Mouse (Mus musculus): ENCODE results near the gene Ttf2. TPM values are rescaled to one million over a fixed set of nuclear protein-coding genes. Genes with fewer than 3 reads are reported as not detected.

The Ttf2 gene
- polyA plus RNA-seq, 1 experiment from 2014 or later: 6.7 TPM

DNA sequence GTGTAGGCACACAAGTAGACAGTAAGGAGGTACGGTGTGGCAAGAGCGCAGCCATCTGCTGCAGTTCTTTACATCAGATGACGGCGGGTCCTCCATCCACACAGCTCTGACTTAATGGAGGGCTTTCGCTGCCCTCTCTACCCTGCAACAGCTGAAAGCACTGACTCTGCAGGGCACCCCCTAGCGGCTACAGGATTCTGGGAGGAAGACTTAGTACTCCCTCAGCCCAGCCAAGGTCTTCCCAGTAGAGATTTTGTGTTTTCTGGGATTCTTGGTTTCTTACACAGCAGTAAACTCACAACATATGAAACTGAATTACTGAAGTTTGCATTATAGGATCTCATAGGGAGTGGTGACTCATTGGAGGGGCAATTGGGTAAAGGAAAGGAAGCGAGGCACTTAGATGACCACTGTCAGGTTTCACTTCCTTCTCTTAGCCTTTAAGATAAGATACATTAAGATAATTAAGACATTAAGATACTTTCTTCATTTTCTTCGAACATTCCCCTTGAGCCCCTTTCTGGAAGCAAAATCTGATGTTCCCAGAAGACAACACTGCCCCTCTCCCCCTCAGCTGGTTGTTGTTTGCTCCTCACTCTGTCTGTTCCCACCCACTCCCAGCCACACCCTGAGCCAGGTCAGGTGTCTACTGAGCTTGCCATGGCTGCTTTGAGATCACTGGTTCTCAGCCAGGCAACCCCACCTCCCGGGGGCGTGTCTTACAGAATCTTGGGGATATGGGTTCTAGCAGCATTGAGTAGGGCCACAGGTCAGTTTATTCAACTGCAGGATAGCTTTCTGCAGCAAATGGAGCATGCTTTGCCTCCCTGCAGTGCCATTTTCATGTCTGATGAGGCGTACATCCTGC is 37.2 kb downstream of the Ttf2 start:
- H3K4me3 ChIP-seq (replicated peaks): no peak overlapping the region
- ATAC-seq (ENCODE audit: insufficient read depth): peak; percentile 40; the same call in 1 of the 2 replicates
- H3K27ac ChIP-seq (replicated peaks): no peak overlapping the region
- no peaks in the 10 kb centered on the region for H3K27me3 ChIP-seq
- H3K9ac ChIP-seq: no peak overlapping the region
- peaks cover 4% of the 10 kb centered on the region; the same call in 1 of the 2 replicates for H3K4me1 ChIP-seq (replicated peaks)
- H3K36me3 ChIP-seq (replicated peaks): 0 out of 2 replicates have a peak, but pooled peaks cover 4% of the 10 kb centered on the region
- H3K9me3 ChIP-seq (replicated peaks): no peaks in the 10 kb centered on the region
- H3K4me2 ChIP-seq: no peak overlapping the region
- 61% methylated on average over 11 of the region's 11 CpGs for WGBS (ENCODE audit: insufficient replicate concordance)

DNA sequence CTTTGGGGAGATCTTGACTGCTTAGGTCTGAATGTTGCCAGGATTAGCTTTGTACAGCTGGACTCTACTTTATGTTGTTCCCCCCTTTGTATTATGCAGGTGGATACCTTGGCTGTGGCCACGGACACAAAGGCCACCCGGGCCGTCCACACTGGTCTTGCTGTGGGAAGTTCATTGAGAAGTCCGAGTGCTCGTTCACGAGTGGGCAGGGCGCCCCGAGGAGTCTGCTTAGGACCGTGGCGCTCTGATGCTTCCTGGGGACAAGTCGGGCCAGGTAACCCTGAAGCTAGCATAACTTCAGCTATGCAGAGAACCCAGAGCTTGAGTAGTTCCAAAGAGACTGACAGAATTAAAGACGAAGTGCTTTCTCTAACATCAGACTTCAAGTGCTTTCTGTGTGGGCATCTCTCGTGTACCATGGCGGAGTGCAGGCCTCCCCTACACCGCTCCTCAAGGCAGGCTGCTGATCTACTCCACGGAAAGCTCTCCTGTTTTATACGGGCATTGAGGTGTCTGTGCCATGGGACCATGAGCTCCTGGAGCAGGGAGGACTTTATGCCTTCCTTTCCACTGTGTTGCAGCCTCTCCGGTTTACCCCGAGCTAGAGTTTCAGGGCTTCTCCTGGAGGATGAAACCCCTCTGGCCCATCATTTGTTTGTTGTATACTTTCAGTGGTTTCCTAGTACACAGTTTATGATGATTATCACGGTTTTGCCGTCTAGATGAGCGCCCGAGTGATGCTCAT is 38.0 kb downstream of the Ttf2 start:
- Histone ChIP-seq H3K4me2 (no peak overlapping the region), H3K36me3 (replicated peaks) (no peaks in the 10 kb centered on the region), H3K9ac (no peak overlapping the region), H3K9me3 (replicated peaks) (no peaks in the 10 kb centered on the region), H3K27me3 (no peaks in the 10 kb centered on the region), H3K4me3 (replicated peaks) (no peak overlapping the region), H3K4me1 (replicated peaks) (peaks cover 4% of the 10 kb centered on the region; the same call in 1 of the 2 replicates), H3K27ac (replicated peaks) (no peak overlapping the region)
- 80% methylated on average over 23 of the region's 23 CpGs for WGBS (ENCODE audit: insufficient replicate concordance)
- ATAC-seq (ENCODE audit: insufficient read depth): no peak

DNA sequence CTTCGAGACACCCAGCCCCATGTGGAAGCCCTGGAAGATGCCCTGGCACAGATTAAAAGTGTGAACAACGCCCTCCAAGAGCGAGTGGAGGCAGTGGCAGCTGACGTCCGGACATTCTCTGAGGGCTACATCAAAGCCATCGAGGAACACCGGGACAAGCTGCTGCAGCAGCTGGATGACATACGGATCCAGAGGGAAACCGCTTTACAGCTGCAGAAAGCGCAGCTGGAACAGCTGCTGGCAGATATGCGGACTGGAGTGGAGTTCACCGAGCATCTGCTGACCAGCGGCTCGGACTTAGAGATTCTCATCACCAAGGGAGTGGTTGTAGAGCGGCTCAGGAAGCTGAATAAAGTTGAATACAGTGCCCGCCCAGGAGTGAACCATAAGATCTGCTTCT is 44.3 kb downstream of the Ttf2 start:
- WGBS (ENCODE audit: insufficient replicate concordance): 73% methylated on average over 16 of the region's 16 CpGs
- no peaks in the 10 kb centered on the region for H3K36me3 ChIP-seq (replicated peaks)
- H3K4me1 ChIP-seq (replicated peaks): peaks cover 26% of the 10 kb centered on the region
- no peak overlapping the region for H3K27ac ChIP-seq (replicated peaks)
- H3K4me3 ChIP-seq (replicated peaks): no peak overlapping the region
- H3K9ac ChIP-seq: no peak overlapping the region
- no peak overlapping the region for H3K4me2 ChIP-seq
- ATAC-seq (ENCODE audit: insufficient read depth): no peak
- no peaks in the 10 kb centered on the region for H3K27me3 ChIP-seq
- no peaks in the 10 kb centered on the region for H3K9me3 ChIP-seq (replicated peaks)

- no peak overlapping the region for H3K27ac ChIP-seq (replicated peaks)
- WGBS (ENCODE audit: insufficient replicate concordance): 67% methylated on average over 6 of the region's 6 CpGs
Measured at GRCm38 (mm10) chr3:100924065-100924732, 45.3 kb downstream of the Ttf2 start.

GRCm38 (mm10) chr3:100922506-100923375 is 46.7 kb downstream of the Ttf2 start:
- H3K4me3 ChIP-seq (replicated peaks): peak overlapping the region; percentile 70
- H3K4me1 ChIP-seq (replicated peaks): peaks cover 26% of the 10 kb centered on the region
- H3K27me3 ChIP-seq: no peaks in the 10 kb centered on the region
- H3K9ac ChIP-seq: peak overlapping the region; percentile 62
- H3K27ac ChIP-seq (replicated peaks): peak overlapping the region; percentile 59; the same call in 1 of the 2 replicates
- 29% methylated on average over 28 of the region's 28 CpGs for WGBS (ENCODE audit: insufficient replicate concordance)
- no peaks in the 10 kb centered on the region for H3K36me3 ChIP-seq (replicated peaks)
- ATAC-seq (ENCODE audit: insufficient read depth): peak; percentile 34
- H3K4me2 ChIP-seq: peak overlapping the region; percentile 91
- H3K9me3 ChIP-seq (replicated peaks): no peaks in the 10 kb centered on the region

More at GRCm38 (mm10) chr3:100924065-100924732, 45.3 kb downstream of the Ttf2 start:
- Histone ChIP-seq H3K9ac (no peak overlapping the region), H3K9me3 (replicated peaks) (no peaks in the 10 kb centered on the region), H3K36me3 (replicated peaks) (no peaks in the 10 kb centered on the region), H3K27me3 (no peaks in the 10 kb centered on the region), H3K4me3 (replicated peaks) (no peak overlapping the region), H3K4me1 (replicated peaks) (peaks cover 26% of the 10 kb centered on the region), H3K4me2 (no peak overlapping the region)
- ATAC-seq (ENCODE audit: insufficient read depth): no peak

- H3K36me3 ChIP-seq (replicated peaks): no peaks in the 10 kb centered on the region
- no peaks in the 10 kb centered on the region for H3K27me3 ChIP-seq
- peak within 1 kb of the TSS; percentile 70 for H3K4me3 ChIP-seq (replicated peaks)
- peaks cover 26% of the 10 kb centered on the region for H3K4me1 ChIP-seq (replicated peaks)
- peak; percentile 96 for ATAC-seq (ENCODE audit: insufficient read depth)
- peak within 1 kb of the TSS; percentile 71 for H3K27ac ChIP-seq (replicated peaks)
- H3K9ac ChIP-seq: peak within 1 kb of the TSS; percentile 62
- no peaks in the 10 kb centered on the region for H3K9me3 ChIP-seq (replicated peaks)
- under 1% methylated on average over 39 of the region's 39 CpGs for WGBS (ENCODE audit: insufficient replicate concordance)
- peak within 1 kb of the TSS; percentile 91 for H3K4me2 ChIP-seq
Measured at GRCm38 (mm10) chr3:100921825-100922505, 47.5 kb downstream of the Ttf2 start, which contains the start of gene Trim45. Gene Trim45 (plus strand): TSS chr3:100922202.

- Histone ChIP-seq H3K36me3 (replicated peaks) (no peaks in the 10 kb centered on the region), H3K27ac (replicated peaks) (no peak overlapping the region), H3K9ac (no peak overlapping the region), H3K4me1 (replicated peaks) (peaks cover 26% of the 10 kb centered on the region), H3K4me3 (replicated peaks) (peak overlapping the region; percentile 70), H3K9me3 (replicated peaks) (no peaks in the 10 kb centered on the region), H3K4me2 (peak overlapping the region; percentile 91), H3K27me3 (no peaks in the 10 kb centered on the region)
- 60% methylated on average over 9 of the region's 9 CpGs for WGBS (ENCODE audit: insufficient replicate concordance)
- ATAC-seq (ENCODE audit: insufficient read depth): no peak
Measured at GRCm38 (mm10) chr3:100920611-100921140, 48.8 kb downstream of the Ttf2 start.

DNA sequence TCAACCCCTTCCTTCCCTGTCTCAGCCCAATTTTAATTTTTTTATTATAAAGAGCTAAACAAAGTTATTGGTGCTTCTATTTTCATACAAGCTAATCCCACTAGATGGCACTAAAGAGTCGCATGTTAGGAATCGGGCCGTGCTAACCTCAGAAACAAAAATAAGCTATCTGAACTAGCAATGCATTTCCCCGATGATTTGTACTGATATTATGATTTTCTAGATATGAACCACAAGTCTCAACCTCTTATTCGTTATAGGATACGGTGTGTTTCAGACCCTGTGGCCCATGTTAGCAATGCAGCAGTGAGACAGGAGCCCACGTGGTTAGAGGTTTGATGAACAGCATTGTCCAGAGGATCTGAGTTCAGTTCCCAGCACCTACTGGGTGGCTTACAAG is 52.6 kb downstream of the Ttf2 start:
- H3K4me3 ChIP-seq (replicated peaks): no peak overlapping the region
- H3K9ac ChIP-seq: no peak overlapping the region
- 7% methylated on average over 7 of the region's 7 CpGs for WGBS (ENCODE audit: insufficient replicate concordance)
- no peaks in the 10 kb centered on the region for H3K9me3 ChIP-seq (replicated peaks)
- H3K27ac ChIP-seq (replicated peaks): no peak overlapping the region
- ATAC-seq (ENCODE audit: insufficient read depth): no peak
- no peaks in the 10 kb centered on the region for H3K27me3 ChIP-seq
- no peak overlapping the region for H3K4me2 ChIP-seq
- H3K4me1 ChIP-seq (replicated peaks): peaks cover 14% of the 10 kb centered on the region
- no peaks in the 10 kb centered on the region for H3K36me3 ChIP-seq (replicated peaks)

DNA sequence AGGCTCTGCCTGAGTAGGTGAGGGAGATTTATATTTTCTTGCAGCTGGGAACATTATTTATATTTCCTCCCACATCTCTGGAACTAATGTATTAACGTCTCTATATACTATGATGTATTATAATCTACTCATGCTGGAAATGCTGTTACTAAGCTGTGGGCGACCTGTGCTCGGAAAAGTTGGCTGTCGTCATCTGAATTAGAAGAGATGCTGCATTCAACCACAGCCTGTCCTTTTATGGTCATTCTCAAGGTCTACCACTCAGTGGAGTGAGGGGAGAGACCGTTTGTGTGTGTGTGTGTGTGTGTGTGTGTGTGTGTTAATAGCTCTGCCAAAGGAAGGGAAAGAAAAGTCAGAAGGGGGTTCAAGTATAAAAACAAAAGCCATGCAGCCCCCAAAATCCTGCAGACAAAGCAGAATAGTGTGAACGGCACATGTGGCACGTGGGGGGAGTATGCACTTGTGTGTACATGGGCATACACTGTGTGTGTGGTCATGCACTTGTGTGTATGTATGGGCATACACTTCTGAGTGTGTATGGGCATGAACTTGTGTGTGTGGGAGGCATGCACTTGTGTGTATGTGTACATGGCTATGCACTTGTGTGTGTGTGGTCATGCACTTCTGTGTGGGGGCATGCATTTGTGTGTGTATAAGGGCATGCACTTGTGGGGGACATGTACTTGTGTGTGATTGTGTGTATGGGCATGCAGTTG is 57.8 kb downstream of the Ttf2 start:
- WGBS (ENCODE audit: insufficient replicate concordance): 54% methylated on average over 7 of the region's 7 CpGs
- Histone ChIP-seq H3K27ac (replicated peaks) (no peak overlapping the region), H3K9ac (no peak overlapping the region), H3K9me3 (replicated peaks) (no peaks in the 10 kb centered on the region), H3K4me2 (no peak overlapping the region), H3K27me3 (no peaks in the 10 kb centered on the region), H3K36me3 (replicated peaks) (no peaks in the 10 kb centered on the region), H3K4me1 (replicated peaks) (no peaks in the 10 kb centered on the region), H3K4me3 (replicated peaks) (no peak overlapping the region)
- ATAC-seq (ENCODE audit: insufficient read depth): no peak

All from liver, embryonic 15.5 days (tissue).